Mouse (Mus musculus) telencephalon, adult 2 months (tissue): ENCODE data around the gene Lypd1.

Source experiments
- DNase-seq: peaks from one replicate; pipeline ENCODE4 v3.0.0-alpha.2; 2011; ENCODE audit warnings: low read depth, low spot score

The Lypd1 gene

GRCm38 (mm10) chr1:125912601-125913600 is at the start of gene Lypd1:
Lypd1 (minus strand) TSS chr1:125913101.
- DNase-seq: no peak

DNA sequence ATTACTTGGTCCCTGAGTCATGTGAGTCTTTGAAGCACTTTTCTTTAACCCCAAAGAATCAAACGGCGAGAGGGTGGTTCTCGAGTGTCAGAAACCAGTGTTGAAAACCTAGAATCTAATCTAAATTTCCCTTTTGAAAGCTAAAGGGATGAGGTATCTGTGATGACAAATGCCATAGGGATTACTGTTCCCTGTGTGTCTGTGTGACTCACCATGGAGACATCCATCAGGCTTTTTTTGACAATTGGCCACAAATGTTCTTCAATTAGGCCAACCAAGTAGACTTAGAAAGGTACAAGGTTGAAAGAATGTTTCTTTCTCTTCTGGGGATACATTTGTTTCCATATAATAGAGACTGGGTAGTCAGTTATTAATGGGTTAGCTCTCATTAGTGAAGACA is 38.1 kb upstream of the Lypd1 start:
- no peak for DNase-seq

GRCm38 (mm10) chr1:125949076-125949475 is 36.2 kb upstream of the Lypd1 start:
- DNase-seq: peak; percentile 27

DNA sequence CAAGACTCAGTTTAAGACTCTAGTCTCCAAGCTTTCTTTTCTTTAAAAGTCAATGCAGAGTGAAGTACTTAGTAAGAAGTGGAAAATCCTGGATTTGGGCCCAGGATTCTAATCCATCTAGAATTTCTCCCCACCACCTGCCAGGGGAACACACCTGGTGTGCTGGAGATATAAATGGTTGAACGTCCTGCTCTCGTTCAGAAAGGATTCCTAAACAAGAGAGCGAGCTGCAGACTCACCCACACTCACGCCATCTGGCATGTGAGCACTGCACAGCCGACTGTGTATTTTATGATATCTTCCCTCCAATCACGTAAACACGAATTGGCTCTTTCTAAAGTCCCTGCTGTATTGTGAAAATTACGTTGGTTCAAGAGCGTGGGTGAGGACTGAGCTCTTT is 32.2 kb upstream of the Lypd1 start:
- peak; percentile 80 for DNase-seq

DNA sequence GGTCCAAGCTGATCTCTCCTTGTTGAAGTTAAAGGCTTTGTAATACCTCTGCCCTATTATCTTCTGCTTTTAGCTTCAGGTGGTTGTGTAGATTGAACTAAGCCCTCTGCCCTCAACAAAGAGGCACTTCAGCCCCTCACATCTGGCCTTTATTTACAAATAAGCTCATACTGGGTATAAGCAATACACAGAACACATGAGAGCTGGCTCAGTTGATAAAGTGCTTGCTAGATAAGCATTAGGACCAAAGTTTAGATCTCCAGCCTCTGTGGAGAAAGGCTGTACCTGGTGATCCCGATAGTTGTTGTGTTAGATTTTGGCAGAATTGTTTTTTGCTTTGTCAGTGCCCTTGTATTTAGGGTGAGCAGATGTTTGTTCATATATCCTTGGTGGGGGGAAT is 30.4 kb upstream of the Lypd1 start:
- no peak for DNase-seq

GRCm38 (mm10) chr1:125925486-125925885 is 12.6 kb upstream of the Lypd1 start:
- DNase-seq: no peak

- DNase-seq: no peak
Measured at GRCm38 (mm10) chr1:125923062-125923461, 10.2 kb upstream of the Lypd1 start.

DNA sequence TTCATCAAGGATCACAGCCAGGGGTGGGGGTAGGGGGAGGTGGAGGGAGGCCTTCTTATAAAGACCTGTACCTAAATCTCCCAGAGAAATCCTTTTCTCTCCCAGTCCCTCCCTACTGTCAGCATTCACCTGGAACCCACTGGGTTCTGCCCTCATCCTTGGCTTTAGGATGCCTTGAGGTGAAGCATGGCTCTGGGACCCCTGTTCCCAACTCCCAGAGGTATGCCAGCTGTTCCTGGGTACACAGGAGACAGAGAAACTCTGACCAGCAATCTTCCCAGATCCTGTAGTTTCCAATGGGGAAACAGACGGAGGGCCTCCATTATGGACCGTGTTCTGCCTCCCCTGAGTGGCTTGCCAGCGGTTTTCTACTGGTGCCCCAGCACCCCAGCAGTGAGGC is 7.8 kb upstream of the Lypd1 start:
- no peak for DNase-seq

DNA sequence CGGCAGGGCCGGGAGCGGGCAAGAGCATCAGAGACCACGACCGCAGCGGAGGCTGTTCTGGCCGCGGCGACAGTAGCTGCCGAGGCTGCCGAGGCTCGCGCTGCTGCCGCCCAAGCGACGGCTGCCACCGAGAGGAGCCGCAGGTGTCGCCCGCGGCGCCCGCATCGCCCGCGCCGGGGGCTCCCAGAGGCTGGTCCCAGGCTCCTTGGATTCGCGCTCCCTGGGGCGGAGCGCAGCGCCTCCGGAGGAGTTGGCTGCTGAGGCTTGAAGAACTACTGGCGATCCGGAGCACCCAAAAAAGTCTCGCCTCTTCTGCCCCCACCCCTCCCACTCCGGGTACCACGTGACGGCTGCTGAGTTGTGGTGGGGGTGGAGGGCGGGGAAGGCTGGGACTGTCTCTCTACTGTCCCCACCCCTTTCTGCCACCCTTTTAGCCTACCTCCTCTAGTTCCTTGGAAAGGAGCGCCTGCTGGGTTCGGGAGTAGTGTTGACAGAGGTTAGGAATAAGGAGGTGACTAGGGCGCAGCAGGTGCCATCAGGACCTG is 928 bp downstream of the Lypd1 start:
- DNase-seq: peak; percentile 47

- DNase-seq: no peak
Measured at GRCm38 (mm10) chr1:125911337-125911900, 1.5 kb downstream of the Lypd1 start.

- DNase-seq: no peak
Measured at GRCm38 (mm10) chr1:125910871-125911265, 2.0 kb downstream of the Lypd1 start.

DNA sequence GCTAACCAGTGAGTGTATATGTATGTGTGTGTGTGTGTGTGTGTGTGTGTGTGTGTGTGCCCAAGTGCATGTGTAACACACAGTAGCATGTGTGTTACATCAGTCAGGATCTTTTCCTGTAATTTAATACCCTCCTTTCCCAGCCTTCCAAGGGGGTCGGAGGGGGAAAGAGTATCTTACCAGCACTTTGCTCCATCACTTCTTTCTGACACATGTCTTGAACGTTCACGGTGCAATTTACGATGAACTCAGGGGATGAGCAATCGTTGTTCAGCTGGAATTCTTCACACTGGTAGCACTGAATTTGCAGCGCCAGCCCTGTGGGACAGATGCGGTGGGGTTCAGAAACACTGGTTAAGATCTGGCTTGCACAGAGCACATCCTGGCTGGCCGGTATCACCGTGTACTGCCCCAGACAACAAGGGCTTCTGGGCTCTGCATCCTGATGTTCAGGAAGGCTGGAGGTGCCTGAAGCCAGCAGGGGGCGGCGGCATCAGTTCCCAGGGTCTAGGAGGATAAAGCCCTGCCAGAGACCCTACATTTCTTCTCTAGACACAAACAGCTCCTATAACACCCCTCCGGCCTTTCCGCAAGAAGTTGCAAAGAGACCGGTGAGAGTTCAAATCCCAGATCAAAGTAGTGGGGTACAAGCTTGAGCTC is 2.6 kb downstream of the Lypd1 start:
- no peak for DNase-seq

DNA sequence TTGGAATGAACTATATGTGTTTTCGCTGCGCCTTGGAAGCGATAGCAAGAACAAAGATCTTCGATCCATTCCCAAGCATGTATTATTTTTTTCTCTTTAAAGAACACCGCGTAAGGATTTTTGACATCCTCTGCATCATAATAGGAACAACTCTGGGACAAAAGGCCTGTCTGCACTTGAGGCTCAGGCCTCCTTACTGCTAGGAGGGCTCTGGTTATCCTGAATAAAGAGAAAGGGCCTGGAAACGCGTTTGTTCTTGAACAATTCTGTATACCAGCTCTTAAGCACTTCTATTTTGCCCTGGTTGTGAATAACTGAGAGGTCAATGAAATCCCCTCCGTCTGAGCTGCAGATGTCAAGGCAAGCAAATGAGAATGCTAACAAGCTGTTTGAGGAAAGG is 19.7 kb downstream of the Lypd1 start:
- DNase-seq: no peak

GRCm38 (mm10) chr1:125870056-125870455 is 42.8 kb downstream of the Lypd1 start:
- no peak for DNase-seq

- DNase-seq: peak; percentile 26
Measured at GRCm38 (mm10) chr1:125858631-125859030, 54.3 kb downstream of the Lypd1 start.

- no peak for DNase-seq
Measured at GRCm38 (mm10) chr1:125854646-125855045, 58.3 kb downstream of the Lypd1 start.

GRCm38 (mm10) chr1:125839746-125840392 is 73.0 kb downstream of the Lypd1 start:
- DNase-seq: no peak

DNA sequence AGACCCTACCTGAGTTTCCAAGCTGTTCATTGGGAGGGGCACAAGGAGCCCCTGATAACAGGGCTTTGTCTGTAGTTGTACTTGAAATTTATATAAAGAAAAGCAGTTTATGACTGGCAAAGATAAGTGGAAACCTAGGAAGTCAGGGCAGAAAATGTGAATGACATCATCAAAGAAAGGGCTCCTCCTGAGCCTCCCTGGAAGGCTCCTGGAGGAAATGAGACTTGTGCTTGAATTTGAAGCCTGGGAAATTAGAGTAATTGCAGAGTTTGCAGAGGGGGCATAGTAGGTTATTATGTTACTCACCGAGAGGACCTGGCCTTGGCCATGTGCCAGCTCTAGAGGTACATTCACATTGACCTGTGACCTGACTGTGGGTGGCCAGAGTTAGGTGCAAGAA is 75.4 kb downstream of the Lypd1 start:
- no peak for DNase-seq

- peak; percentile 11 for DNase-seq
Measured at GRCm38 (mm10) chr1:125823611-125824010, 89.3 kb downstream of the Lypd1 start.

GRCm38 (mm10) chr1:125821101-125821500 is 91.8 kb downstream of the Lypd1 start:
- no peak for DNase-seq
